Mouse (Mus musculus): ENCODE results near the gene Tsc2. TPM values are rescaled to one million over a fixed set of nuclear protein-coding genes. Genes with fewer than 3 reads are reported as not detected.

The Tsc2 gene
- total RNA-seq, 2 experiments from 2014 or later = 136 to 150 TPM

DNA sequence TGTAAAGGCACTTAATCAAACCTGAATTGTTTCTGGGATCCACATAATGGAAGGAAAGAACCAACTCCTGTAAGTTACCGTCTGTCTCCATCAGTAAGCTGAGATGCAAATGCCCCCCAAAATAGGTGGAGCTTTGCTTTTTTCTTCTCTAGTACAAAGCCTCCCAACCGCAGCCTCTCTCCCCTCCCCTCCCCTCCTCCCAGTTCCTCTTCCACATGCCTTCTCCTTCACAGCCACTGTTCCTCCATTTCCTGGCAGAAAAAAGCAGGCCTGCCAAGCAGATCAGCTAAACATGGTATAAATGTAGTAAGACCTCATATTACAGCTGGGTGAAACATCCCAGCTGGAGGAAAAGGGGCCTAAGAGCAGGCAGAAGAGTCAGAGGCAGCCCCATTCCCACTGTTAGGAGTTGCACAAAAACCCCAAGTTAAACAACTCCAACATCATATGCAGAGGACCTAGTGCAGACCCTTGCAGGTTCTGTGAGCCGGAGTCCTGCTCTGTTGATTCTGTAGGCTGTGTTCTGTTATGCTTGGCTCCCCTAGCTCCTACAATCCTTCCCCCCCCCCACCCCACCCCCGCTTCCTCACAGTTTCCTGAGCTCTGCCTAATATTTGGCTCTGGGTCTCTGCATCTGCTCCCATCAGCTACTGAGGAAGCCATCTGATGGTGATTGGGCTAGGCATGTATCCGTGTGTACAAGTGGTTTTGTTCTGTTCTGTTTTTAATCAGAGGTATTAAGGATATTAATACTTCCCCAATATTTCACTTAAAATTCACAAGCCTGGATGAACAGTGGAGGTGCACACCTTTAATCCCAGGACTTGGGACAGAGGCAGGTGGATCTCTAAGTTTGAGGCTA lies 48.6 kb downstream of the Tsc2 start:
- intact Hi-C loops (cut with DNase I) = no loop called here
- DNase-seq (ENCODE audit: low spot score in 2 of 2) = no peak

DNA sequence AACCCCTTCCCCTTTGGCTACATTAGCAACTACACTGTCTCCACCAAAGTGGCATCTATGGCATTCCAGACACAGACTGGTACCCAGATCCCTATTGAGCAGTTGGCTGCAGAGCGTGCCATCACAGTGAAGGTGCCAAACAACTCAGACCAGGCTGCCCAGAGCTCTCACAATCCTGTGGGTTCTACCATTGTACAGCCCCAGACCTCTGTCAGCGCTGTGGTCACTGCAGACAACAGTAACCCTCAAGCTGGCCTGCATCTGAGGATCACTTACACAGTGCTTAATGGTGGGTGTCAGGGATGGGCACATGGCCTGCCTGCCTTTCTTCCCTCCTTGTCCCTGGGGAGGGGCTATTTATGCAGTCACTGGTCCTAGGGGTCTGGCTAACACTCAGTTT lies 52.1 kb downstream of the Tsc2 start:
- intact Hi-C loops (cut with DNase I) = no loop called here
- DNase-seq (ENCODE audit: low spot score in 2 of 2) = no peak

DNA sequence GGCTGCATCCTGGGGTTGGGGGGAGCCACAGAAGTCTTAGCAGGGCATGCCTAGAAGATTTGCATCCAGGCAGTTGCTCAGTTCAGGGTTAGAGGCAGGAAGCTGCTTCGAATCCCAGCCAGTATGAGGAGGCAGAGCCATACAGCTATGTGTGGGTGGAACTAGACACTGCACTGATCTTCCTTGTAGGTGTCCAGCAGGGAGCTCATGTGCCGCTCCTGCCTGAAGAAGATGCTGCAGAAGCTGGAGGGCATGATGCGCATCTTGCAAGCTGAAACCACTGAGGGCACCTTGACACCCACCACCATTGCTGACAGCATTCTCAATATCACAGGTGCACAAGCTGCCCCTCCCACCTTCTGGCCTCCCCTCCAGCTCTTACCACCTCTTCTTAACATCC lies 52.9 kb downstream of the Tsc2 start:
- DNase-seq (ENCODE audit: low spot score in 2 of 2) = peak in 1 of 2 experiments; percentile 41
- intact Hi-C loops (cut with DNase I) = no loop called here

DNA sequence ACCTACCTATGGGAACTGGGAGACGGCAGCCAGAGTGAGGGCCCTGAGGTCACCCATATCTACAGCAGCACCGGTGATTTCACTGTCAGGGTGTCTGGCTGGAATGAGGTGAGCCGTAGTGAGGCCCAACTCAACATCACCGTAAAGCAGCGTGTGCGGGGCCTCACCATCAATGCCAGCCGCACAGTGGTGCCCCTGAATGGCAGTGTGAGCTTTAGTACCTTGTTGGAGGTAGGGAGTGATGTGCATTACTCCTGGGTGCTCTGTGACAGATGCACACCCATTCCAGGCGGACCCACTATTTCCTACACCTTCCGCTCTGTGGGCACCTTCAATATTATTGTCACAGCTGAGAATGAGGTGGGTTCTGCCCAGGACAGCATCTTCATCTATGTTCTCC lies 58.6 kb downstream of the Tsc2 start:
- DNase-seq (ENCODE audit: low spot score in 2 of 2) = no peak
- intact Hi-C loops (cut with DNase I) = no loop called here

DNA sequence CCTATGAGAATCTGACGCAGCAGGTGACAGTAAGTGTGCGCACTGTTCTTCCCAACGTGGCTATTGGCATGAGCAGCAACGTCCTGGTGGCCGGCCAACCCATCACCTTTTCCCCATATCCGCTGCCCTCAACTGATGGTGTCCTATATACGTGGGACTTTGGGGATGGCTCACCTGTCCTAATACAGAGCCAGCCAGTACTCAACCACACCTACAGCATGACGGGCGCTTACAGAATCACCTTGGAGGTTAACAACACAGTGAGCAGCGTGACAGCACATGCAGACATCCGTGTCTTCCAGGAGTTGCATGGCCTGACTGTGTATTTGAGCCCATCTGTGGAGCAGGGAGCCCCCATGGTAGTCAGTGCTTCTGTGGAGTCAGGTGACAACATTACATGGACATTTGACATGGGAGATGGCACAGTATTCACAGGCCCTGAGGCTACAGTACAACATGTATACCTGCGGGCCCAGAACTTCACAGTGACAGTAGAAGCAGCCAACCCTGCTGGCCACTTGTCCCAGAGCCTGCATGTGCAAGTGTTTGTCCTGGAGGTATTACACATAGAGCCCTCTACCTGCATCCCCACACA lies 59.7 kb downstream of the Tsc2 start:
- intact Hi-C loops (cut with DNase I) = no loop called here
- no peak for DNase-seq (ENCODE audit: low spot score in 2 of 2)

DNA sequence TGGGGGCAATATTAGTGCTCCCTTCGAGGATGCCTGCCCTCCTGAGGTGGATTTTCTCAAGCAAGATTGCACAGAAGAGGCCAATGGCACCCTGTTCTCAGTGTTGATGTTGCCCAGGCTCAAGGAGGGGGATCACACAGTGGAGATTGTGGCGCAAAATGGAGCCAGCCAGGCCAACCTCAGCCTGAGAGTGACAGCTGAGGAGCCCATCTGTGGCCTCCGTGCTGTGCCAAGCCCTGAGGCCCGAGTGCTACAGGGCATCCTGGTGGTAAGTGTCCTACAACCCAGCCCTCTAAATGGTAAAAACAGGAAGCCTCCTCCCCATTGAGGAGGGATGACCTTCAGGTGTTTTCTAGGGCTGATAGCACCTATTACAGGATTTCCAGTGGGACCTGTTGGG lies 62.6 kb downstream of the Tsc2 start:
- intact Hi-C loops (cut with DNase I) = no loop called here
- DNase-seq (ENCODE audit: low spot score in 2 of 2) = no peak

DNA sequence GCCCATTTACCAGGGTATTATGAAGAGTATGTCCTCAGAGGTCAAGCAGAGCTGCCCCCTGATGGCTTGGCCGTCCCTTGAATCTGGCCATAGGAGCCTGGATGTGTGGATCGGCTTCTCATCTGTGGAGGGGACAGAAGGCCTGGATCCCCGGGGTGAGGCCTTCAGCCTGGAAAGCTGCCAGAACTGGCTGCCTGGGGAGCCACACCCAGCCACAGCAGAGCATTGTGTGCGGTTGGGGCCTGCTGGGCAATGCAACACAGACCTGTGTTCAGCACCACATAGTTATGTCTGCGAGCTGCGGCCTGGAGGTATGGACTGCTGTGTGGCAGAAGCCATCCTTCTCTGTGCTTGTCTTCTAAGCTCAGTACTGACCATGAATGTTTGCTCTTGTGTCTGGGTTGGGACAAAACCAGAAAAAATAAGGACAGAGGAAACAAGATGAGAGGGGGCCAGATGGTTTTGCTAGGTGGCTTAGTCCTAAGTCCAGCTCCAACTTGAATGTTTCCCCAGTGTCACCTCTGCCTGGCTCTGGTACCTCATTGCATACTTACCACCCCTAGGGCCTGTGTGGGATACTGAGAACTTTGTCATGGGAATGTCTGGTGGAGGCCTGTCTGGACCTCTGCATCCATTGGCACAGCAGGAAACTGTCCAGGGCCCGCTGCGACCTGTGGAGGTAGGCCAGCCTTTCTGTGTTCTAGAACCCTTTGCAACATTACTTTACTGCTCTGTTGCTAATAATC lies 65.2 kb downstream of the Tsc2 start:
- intact Hi-C loops (cut with DNase I) = no loop called here
- DNase-seq (ENCODE audit: low spot score in 2 of 2) = no peak

DNA sequence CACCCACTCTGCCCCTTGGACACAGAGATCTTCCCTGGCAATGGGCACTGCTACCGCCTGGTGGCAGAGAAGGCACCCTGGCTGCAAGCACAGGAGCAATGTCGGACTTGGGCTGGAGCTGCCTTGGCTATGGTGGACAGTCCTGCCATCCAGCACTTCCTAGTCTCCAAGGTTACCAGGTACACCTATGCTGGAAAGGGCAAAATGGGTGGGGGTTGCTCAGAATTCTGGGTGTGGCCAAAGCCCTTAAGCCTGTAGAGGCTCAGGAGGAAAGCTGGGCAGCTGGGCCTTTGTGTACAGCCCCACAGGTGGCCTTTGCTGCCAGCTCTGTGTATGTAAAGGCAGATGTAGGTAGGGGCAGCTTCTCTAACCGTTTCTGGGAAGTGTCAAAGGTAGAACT lies 66.6 kb downstream of the Tsc2 start:
- no peak for DNase-seq (ENCODE audit: low spot score in 2 of 2)
- intact Hi-C loops (cut with DNase I) = no loop called here

DNA sequence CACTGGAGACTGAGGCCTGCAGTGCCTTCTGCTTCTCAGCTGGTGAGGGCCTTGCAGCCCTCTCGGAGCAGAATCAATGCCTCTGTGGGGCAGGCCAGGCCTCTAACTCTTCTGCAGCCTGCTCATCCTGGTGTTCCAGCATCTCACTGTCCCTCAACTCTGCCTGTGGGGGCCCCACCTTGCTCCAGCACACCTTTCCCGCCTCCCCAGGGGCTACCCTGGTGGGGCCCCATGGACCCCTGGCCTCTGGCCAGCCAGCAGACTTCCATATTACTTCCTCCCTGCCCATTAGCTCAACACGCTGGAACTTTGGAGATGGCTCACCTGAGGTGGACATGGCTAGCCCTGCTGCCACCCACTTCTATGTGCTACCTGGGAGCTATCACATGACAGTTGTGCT lies 67.3 kb downstream of the Tsc2 start:
- intact Hi-C loops (cut with DNase I) = no loop called here
- DNase-seq (ENCODE audit: low spot score in 2 of 2) = no peak

DNA sequence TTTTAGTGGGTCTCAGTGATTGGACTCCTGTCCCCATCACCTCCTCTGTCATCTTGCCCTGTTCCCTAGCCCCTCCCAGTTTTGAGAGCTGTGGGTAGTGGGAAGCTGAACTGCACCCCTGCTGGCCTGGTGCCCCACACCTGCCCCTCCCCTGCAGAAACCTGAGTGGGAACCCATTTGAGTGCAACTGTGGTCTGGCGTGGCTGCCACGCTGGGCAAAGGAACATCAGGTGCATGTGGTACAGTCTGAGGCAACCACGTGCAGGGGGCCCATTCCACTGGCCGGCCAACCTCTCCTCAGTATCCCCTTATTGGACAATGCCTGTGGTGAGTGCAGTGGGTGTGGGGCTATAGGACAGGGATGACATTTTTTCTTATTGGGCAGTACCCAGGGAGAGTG lies 68.0 kb downstream of the Tsc2 start:
- intact Hi-C loops (cut with DNase I) = no loop called here
- DNase-seq (ENCODE audit: low spot score in 2 of 2) = no peak

DNA sequence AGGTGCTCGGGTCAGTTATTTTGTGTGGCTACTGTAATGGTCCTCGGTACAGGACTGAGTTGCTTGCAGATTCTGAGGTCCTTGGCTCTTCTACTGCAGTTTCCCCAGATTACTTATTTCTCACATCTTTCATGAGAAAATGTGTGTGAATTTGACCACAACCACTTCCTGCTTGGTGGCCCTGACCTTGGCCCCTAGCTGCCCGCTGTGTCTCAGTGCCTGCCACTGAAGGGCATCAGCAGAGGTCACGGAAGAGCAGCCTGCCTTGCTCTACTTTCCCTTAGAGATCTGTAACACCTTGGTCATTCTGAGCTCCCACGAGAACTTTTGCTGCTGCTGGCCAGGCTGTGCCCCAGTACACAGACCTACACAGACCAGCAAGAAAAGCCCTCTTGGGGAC lies 68.8 kb downstream of the Tsc2 start:
- DNase-seq (ENCODE audit: low spot score in 2 of 2) = no peak
- intact Hi-C loops (cut with DNase I) = no loop called here

DNA sequence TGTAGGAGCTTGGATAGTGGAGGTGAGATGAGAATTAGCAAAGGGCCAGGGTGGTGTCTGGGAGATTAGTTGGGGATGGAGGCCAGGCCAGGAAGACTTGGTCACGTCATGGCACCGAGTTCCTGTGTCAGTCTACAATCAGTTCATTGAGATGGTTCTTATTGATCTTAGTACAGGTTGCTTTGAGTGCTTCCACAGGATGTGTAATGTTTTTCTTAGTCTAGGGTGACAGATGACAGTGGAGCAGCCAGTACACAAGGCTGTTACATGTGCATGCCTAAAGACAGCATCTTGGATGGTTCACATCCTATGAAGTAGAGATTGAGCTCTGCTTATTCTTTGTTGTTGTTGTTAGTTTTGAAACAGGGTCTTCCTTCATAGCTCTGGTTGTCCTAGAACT lies 70.8 kb downstream of the Tsc2 start:
- no peak for DNase-seq (ENCODE audit: low spot score in 2 of 2)
- intact Hi-C loops (cut with DNase I) = no loop called here

DNA sequence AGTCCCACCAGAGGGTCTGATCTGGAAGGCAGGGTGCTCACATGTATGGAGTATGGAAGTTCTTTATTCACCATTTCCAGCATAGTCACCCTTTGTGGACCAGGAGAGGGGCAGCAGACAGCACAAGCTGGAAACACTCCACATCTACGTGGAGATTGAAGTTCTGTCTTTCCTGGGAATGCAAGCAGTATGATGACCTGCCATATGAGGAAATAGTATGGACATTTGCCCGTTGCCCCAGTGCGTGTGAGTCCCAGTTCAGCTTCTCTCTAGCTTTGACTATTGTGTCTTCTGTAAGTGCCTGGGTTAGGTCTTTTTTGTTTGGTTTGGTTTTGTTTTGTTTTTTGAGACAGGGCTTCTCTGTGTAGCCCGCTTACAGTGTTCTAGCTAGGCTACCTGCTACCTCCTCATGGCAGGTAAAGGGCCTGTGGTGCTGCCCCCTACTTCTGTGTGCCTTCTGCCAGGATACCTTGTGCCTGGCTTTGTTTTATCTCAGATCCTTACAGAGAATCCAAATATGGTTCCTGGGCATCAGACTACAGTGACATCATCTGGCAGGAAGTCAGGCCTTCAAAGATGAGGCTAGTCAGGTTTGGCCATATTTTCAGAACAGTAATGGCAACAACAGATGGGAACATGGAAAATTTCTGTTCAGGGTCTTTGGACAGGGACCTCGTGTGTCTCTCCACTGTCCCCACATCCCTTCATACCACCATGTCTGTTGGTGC lies 72.0 kb downstream of the Tsc2 start:
- no peak for DNase-seq (ENCODE audit: low spot score in 2 of 2)
- intact Hi-C loops (cut with DNase I) = no loop called here

DNA sequence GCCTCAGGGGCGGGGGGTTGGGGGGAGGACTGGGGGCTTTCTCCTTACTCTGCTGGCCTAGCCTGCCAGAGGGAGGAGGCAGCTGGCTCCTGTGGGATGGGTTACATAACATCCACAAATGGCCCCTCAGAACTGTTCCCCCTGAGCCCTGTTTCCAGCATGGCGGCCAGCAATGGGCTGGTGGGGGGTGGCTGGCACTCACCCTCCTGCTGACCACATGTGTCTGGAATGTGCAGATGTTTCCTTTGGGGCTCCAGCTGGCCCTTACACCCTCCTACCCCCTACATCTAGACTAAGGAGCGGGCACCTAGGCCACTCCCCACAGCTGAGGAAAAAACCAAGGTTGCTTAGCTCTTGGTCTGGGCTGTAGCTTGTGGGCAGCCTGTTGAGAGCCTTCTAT lies 73.3 kb downstream of the Tsc2 start:
- DNase-seq (ENCODE audit: low spot score in 2 of 2) = no peak
- intact Hi-C loops (cut with DNase I) = no loop called here

DNA sequence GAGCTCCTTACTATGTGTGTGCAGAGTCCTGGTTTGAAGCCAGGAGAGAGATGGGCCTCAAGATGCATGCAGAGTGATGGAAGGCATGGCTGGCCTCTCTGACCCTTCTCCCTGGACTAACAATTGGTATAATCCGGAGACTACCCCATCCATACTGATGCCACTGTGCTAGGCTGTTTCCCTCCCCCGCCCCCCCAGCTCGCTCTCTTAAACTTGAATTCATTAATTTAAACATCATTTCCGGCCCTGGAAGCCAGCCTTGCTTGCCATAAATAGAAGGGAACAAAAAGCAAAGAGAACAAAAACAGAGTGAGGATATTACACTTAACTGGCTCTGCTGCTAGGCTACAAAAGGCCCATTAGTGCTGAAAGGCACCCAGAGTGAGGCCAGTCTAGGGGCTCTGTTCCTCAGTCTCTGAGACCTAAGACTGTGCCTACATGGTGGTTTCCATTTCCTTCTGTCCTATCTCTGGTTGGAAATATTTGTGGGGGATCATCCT lies 73.8 kb downstream of the Tsc2 start:
- intact Hi-C loops (cut with DNase I) = no loop called here
- DNase-seq (ENCODE audit: low spot score in 2 of 2) = peak in 1 of 2 experiments; percentile 51

DNA sequence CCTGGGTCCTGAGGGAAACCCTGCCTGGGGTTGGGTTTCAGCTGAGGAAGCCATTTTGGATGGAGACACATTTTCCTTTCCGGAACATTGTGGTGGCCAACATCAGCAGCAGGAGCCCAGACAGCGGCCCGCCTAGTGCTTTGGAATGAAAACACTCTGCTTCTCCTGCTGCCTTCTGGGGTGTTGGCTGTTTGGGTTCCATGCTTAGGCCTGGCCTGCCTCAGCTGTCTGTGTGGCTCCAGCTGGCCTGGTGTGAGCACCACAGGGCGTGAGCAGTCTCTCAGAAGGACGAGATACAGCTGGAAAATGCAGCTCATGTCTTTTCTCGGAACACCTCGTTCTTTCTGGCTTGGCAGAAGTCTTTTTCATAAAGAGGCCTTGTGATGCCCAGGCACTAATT lies 75.3 kb downstream of the Tsc2 start:
- no peak for DNase-seq (ENCODE audit: low spot score in 2 of 2)
- intact Hi-C loops (cut with DNase I) = no loop called here

DNA sequence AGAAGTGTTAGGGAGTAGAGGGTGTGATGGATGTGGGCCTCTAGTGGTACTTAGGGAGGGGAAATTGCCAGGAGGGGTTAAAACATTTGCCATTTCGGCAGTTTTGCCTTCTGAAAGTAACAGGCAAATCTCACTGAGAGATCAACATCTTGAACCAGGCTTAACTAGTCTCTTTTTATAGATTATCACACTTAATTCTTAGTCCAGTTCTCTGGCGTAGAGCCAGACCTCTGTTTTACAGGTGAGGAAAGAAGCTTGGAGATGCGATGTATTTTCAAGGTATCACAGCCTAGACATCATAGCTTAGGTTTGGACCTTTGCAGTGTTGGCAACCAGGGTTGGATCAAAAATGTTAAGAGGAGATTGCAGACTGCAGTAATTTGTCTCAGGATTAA lies 81.4 kb downstream of the Tsc2 start:
- DNase-seq (ENCODE audit: low spot score in 2 of 2) = no peak
- intact Hi-C loops (cut with DNase I) = no loop called here

DNA sequence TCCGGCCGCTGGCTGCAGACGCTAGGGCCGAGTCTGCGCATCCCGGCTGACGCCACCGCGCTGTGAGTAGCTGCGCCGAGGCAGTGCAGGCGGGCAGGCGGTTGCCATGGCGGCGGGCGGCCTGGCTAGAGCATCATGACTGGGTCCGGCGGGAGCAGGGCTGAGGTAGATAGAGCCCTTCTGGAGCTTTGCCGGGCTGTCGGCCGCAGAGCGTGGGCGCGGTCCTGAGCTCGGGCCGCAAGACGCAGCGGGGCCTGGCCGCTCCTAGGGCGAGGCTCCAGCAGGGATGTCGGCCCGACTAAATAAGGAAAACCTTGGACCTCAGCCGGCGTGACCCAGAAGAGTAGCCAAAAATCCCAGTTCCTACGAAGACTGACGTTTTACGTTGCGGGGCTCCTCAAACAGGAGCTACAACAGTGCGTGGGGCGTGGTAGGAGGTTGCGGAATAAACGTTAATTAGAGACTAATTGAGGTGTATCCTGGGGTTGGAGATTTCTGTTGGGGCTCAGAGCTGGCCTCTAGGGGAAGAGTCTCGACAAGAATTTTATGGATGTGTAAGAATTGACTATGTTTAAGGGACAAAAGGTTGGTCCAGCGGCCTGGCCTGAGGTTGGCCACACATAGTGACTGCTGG lies 81.9 kb downstream of the Tsc2 start:
- intact Hi-C loops (cut with DNase I) = no loop called here
- peak; percentile 81 to 83 for DNase-seq (ENCODE audit: low spot score in 2 of 2)

DNA sequence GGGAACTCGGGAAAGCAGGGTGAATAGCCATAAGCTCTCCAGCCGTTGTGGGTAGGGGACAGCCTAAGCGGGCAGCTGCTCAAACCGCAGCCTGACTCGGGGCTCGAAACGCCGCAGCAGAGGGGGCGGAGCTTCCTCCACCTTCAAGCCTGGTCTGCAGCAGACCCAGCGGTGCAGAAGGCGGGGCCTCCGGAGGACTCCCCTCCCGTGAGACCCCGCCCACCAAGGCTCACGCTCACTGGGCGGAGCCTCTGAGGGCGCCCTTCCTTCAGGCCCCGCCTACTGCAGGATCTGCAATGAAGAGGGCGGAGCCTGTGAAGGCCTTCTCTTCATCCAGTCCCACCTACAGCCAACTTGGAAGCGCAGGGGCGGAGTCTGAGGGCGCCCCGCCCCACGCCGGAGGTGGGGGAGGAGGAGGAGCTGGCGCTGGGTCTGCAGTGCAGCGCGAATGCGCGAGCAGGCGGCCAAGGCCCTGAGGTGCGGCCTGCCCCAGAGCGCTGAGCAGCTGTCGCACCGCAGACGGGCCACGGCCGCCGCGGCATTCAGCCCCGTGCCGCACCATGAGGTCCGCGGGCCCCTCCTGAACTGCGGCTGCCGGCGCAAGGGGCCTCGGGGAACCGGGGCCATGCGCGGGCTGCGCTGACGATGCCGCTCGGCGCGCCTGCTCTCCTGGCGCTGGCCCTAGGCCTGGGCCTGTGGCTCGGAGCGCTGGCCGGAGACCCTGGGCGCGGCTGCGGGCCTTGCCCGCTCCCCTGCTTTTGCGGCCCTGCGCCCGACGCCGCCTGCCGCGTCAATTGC lies 82.6 kb downstream of the Tsc2 start, which contains the start of gene Pkd1:
TSS of gene Pkd1 (plus strand) at position 217 of the 798 bp plus-strand sequence.
- DNase-seq (ENCODE audit: low spot score in 2 of 2) = peak; percentile 98 to 100
- intact Hi-C loops (cut with DNase I) = loop anchor here (2.0 kb wide), 1 partner anchor 15 kb away; the partner anchor contains the start of gene Rab26
